Mouse (Mus musculus): ENCODE data around the gene Acbd4.

- no peak for TF ChIP-seq POLR2A (IDR thresholded peaks at IDR 0.05; ENCODE audit: low read depth, low read length)
- TF ChIP-seq CTCF (IDR thresholded peaks at IDR 0.05; ENCODE audit: extremely low read depth, insufficient read depth, insufficient read length, insufficient replicate concordance) = no peak
Observed at GRCm38 (mm10) chr11:103069731-103070130, 31.8 kb upstream of the Acbd4 start.

All from spleen, adult 2 months (tissue).